9 mouse cellular contexts compared by ENCODE assay signal in the genomic region with DNA sequence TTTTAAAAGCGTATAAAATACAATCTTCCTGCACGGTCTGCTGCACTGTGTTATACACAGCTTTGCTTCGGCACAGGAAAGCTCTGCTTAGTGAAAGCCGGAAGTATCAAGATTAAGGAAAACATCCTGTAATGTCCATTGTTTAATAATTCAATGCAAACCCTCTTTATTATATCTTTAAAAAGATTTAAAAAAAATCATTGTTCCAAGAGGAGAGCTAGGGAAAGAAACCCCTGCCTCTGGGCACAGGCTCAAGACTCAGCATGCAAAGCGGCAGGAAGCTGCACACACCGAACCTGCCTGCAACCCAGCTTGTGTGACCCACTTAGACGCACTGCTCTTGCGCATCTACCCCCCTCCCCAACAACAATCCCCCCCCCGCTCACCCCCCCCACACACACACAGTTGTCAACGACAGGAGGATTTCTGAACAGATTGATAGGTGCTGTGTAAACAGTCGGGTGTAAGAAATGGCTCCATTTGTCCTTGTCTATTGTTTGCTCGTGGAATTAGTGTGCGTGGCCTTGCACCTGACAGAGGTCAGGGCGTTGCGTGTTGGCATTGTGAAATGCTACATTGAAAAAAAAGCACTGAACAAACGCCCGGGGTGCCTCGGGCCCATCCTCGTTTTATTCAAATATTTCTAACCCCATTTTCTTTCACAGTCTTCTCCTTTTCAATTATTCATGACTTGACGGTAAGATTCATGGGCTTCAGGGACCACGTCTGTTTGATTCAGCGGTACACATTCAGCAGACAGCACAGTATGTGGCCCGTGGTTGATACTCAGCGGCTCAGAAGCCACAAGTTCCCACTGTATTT.
DNase-seq lines count a peak whose midpoint lies in the region; ATAC-seq and TF ChIP-seq lines count a peak whose summit lies in the region.
"Had no signal": no experiment of that assay in that cellular context is flagged by ENCODE, and none has a peak within 500 bp of the region (broad histone marks: within the 10 kb centered on the region; RNA-seq: fewer than 3 reads in every experiment).

No protein-coding gene starts in this region.

- H3K4me3 ChIP-seq in heart, adult 2 months: no peak overlapping the region
- H3K4me3 ChIP-seq in embryonic facial prominence, embryonic 12.5 days: no peak overlapping the region
- no peak overlapping the region for H3K4me3 ChIP-seq in intestine, embryonic 15.5 days (replicated peaks)
- H3K4me3 ChIP-seq in midbrain, postnatal 0 days (ENCODE audit: low read depth, low read length): 0 out of 2 replicates have a peak overlapping the region, but pooled peaks have one; percentile 6
- no peak overlapping the region for H3K4me3 ChIP-seq in thymus, adult 2 months (ENCODE audit: control insufficient read depth, insufficient read depth, low read length)

- peak overlapping the region; percentile 13; the same call in 1 of the 2 replicates for H3K4me2 ChIP-seq in embryonic facial prominence, embryonic 12.5 days (replicated peaks)
- peak overlapping the region; percentile 38; the same call in 1 of the 2 replicates for H3K4me2 ChIP-seq in intestine, embryonic 15.5 days (replicated peaks)
- peak overlapping the region; percentile 42 for H3K4me2 ChIP-seq in midbrain, postnatal 0 days (ENCODE audit: low read depth, low read length, poor library complexity, severe bottlenecking)

- peak in 1 of 2 experiments; percentile 21 for DNase-seq in heart, adult 2 months
- no peak for DNase-seq in heart, postnatal 4 days
- DNase-seq in midbrain, postnatal 0 days (ENCODE audit: low spot score): peak; percentile 59
- DNase-seq in thymus, adult 2 months: no peak
- no peak for DNase-seq in layer of hippocampus, adult 9-10 months (ENCODE audit: low spot score)
- DNase-seq in testis, postnatal 10 days (ENCODE audit: low spot score): no peak

- intact Hi-C loops in heart, adult 2 months (cut with DNase I): loop anchor here (2.0 kb wide), 1 partner anchor 75 kb away; a partner anchor contains a TSS

- H3K27me3 ChIP-seq in heart, adult 2 months (ENCODE audit: control insufficient read depth, insufficient read depth, low read length): no peaks in the 10 kb centered on the region
- H3K27me3 ChIP-seq in embryonic facial prominence, embryonic 12.5 days: no peaks in the 10 kb centered on the region
- no peaks in the 10 kb centered on the region for H3K27me3 ChIP-seq in intestine, embryonic 15.5 days (replicated peaks)
- H3K27me3 ChIP-seq in midbrain, postnatal 0 days (ENCODE audit: insufficient read depth, low read length): no peaks in the 10 kb centered on the region
- H3K27me3 ChIP-seq in thymus, adult 2 months (ENCODE audit: control insufficient read depth, insufficient read depth, low read length): no peaks in the 10 kb centered on the region

- no peaks in the 10 kb centered on the region for H3K36me3 ChIP-seq in heart, adult 2 months (ENCODE audit: control insufficient read depth, insufficient read depth, low read length)
- no peaks in the 10 kb centered on the region for H3K36me3 ChIP-seq in embryonic facial prominence, embryonic 12.5 days
- no peaks in the 10 kb centered on the region for H3K36me3 ChIP-seq in intestine, embryonic 15.5 days
- H3K36me3 ChIP-seq in midbrain, postnatal 0 days (ENCODE audit: insufficient read depth, low read length): no peaks in the 10 kb centered on the region
- H3K36me3 ChIP-seq in thymus, adult 2 months (ENCODE audit: control insufficient read depth, insufficient read depth, low read length): no peaks in the 10 kb centered on the region
- H3K36me3 ChIP-seq: G1E had no signal

- H3K9ac ChIP-seq in heart, adult 2 months (ENCODE audit: low read depth, low read length): no peak overlapping the region
- H3K9ac ChIP-seq in embryonic facial prominence, embryonic 12.5 days: no peak overlapping the region
- H3K9ac ChIP-seq in intestine, embryonic 15.5 days: no peak overlapping the region
- H3K9ac ChIP-seq in midbrain, postnatal 0 days (replicated peaks; ENCODE audit: low read length, poor library complexity, severe bottlenecking): 0 out of 2 replicates have a peak overlapping the region, but pooled peaks have one; percentile 33

- H3K79me2 ChIP-seq in heart, adult 2 months (replicated peaks; ENCODE audit: control insufficient read depth, insufficient read depth, low read length): no peaks in the 10 kb centered on the region

- TF ChIP-seq POLR2A in heart, adult 2 months (IDR thresholded peaks at IDR 0.05; ENCODE audit: insufficient read depth, low read depth, low read length): no peak
- TF ChIP-seq POLR2A in thymus, adult 2 months (IDR thresholded peaks at IDR 0.05; ENCODE audit: control insufficient read depth, extremely low read depth, insufficient read depth, low read length, poor library complexity): no peak

- WGBS in heart, adult 2 months: 46% methylated on average over 24 of the region's 24 CpGs
- WGBS in embryonic facial prominence, embryonic 12.5 days: 43% methylated on average over 24 of the region's 24 CpGs
- 39% methylated on average over 24 of the region's 24 CpGs for WGBS in intestine, embryonic 15.5 days
- WGBS in midbrain, postnatal 0 days: 5% methylated on average over 24 of the region's 24 CpGs
- WGBS in thymus, adult 2 months: 76% methylated on average over 24 of the region's 24 CpGs

- H3K9me3 ChIP-seq in embryonic facial prominence, embryonic 12.5 days: no peaks in the 10 kb centered on the region
- no peaks in the 10 kb centered on the region for H3K9me3 ChIP-seq in intestine, embryonic 15.5 days
- H3K9me3 ChIP-seq in midbrain, postnatal 0 days (ENCODE audit: low read length): no peaks in the 10 kb centered on the region
- H3K9me3 ChIP-seq: G1E had no signal

- peak overlapping the region; percentile 62 for H3K27ac ChIP-seq in heart, adult 2 months
- H3K27ac ChIP-seq in embryonic facial prominence, embryonic 12.5 days: no peak overlapping the region
- H3K27ac ChIP-seq in intestine, embryonic 15.5 days: no peak overlapping the region
- peak overlapping the region; percentile 43; the same call in 1 of the 2 replicates for H3K27ac ChIP-seq in midbrain, postnatal 0 days (ENCODE audit: low read depth, low read length)
- no peak overlapping the region for H3K27ac ChIP-seq in thymus, adult 2 months (ENCODE audit: control insufficient read depth, insufficient read depth, low read length)

- ATAC-seq in embryonic facial prominence, embryonic 12.5 days (ENCODE audit: insufficient number of reproducible peaks, insufficient read depth, low FRiP score, low TSS enrichment): no peak
- ATAC-seq in intestine, embryonic 15.5 days: peak; percentile 61; the same call in 1 of the 2 replicates
- peak; percentile 80 for ATAC-seq in midbrain, postnatal 0 days (ENCODE audit: low FRiP score)

- TF ChIP-seq EP300 in heart, adult 2 months (IDR thresholded peaks at IDR 0.05; ENCODE audit: insufficient read depth, low read depth, low read length): no peak

- TF ChIP-seq CTCF in heart, adult 2 months (IDR thresholded peaks at IDR 0.05): no peak
- no peak for TF ChIP-seq CTCF in midbrain, postnatal 0 days (IDR thresholded peaks at IDR 0.05)
- TF ChIP-seq CTCF in thymus, adult 2 months (IDR thresholded peaks at IDR 0.05; ENCODE audit: borderline replicate concordance, control insufficient read depth, extremely low read depth, insufficient read depth, low read length, poor library complexity): no peak

- peaks cover 6% of the 10 kb centered on the region for H3K4me1 ChIP-seq in heart, adult 2 months (ENCODE audit: control insufficient read depth, insufficient read depth, low read length)
- H3K4me1 ChIP-seq in embryonic facial prominence, embryonic 12.5 days: peaks cover 11% of the 10 kb centered on the region; the same call in 1 of the 2 replicates
- no peaks in the 10 kb centered on the region for H3K4me1 ChIP-seq in intestine, embryonic 15.5 days (replicated peaks)
- peaks cover 7% of the 10 kb centered on the region; the same call in 1 of the 2 replicates for H3K4me1 ChIP-seq in midbrain, postnatal 0 days (ENCODE audit: insufficient read depth, low read length)
- no peaks in the 10 kb centered on the region for H3K4me1 ChIP-seq in thymus, adult 2 months (replicated peaks; ENCODE audit: control insufficient read depth, insufficient read depth, low read length)

Comparison
In these comparisons a context has a peak if more than half of its experiments do, and no peak if none do; other contexts are left out.
1. H3K27ac ChIP-seq: peak in heart, adult 2 months (single experiment) and midbrain, postnatal 0 days (single experiment); none in embryonic facial prominence, embryonic 12.5 days (single experiment), intestine, embryonic 15.5 days (single experiment) and thymus, adult 2 months (single experiment).
2. Peak in every context shown above with its lines, with median percentiles within 50 percentile points of each other: H3K4me2 ChIP-seq.